Mouse (Mus musculus) limb, embryonic 14.5 days (tissue): ENCODE results near the gene L1cam. TPM values are rescaled to one million over a fixed set of nuclear protein-coding genes. Genes with fewer than 3 reads are reported as not detected.

Source experiments
- ATAC-seq: fragments of 200-750 bp; cut with Nextera tagmentation; 2 replicates; pipeline ENCODE4 v1.8.0; 2017; ENCODE audit warnings: low read depth, moderate number of reproducible peaks, moderate TSS enrichment; ENCODE audit not compliant: low FRiP score
- DNase-seq: peaks from one replicate; pipeline ENCODE4 v3.0.0-alpha.2; 2015; ENCODE audit warnings: low spot score
- H3K27ac ChIP-seq: fragments of 300-500 bp; sonication (generic); replicated peaks from 2 replicates; pipeline ENCODE4 v1.5.1; 2014; ENCODE audit warnings: low read depth, mild to moderate bottlenecking, low read length, moderate library complexity, mixed read lengths
- H3K27me3 ChIP-seq: fragments of 300-500 bp; sonication (generic); 2 replicates; pipeline ENCODE4 v1.6.1; 2014; ENCODE audit warnings: low read length, mixed read lengths; ENCODE audit not compliant: control insufficient read depth, insufficient read depth
- H3K36me3 ChIP-seq: fragments of 300-500 bp; sonication (generic); 2 replicates; pipeline ENCODE4 v1.6.1; 2014; ENCODE audit warnings: mild to moderate bottlenecking, low read length, moderate library complexity, mixed read lengths; ENCODE audit not compliant: control insufficient read depth, insufficient read depth
- H3K4me1 ChIP-seq: fragments of 300-500 bp; sonication (generic); 2 replicates; pipeline ENCODE4 v1.6.1; 2014; ENCODE audit warnings: antibody characterized with exemption, low read length, mixed read lengths; ENCODE audit not compliant: control insufficient read depth, insufficient read depth
- H3K4me2 ChIP-seq: fragments of 300-500 bp; sonication (generic); replicated peaks from 2 replicates; pipeline ENCODE4 v1.6.1; 2014; ENCODE audit warnings: low read depth, mild to moderate bottlenecking, low read length, moderate library complexity; ENCODE audit not compliant: severe bottlenecking
- H3K4me3 ChIP-seq: fragments of 300-500 bp; sonication (generic); replicated peaks from 2 replicates; pipeline ENCODE4 v1.5.1; 2014; ENCODE audit warnings: low read length
- H3K9ac ChIP-seq: fragments of 300-500 bp; sonication (generic); 2 replicates; pipeline ENCODE4 v1.6.1; 2014; ENCODE audit warnings: mild to moderate bottlenecking, low read depth, low read length, moderate library complexity; ENCODE audit not compliant: severe bottlenecking
- H3K9me3 ChIP-seq: fragments of 300-500 bp; sonication (generic); 2 replicates; pipeline ENCODE4 v1.6.1; 2016; ENCODE audit warnings: low read length; ENCODE audit not compliant: control insufficient read depth
- POLR2A ChIP-seq: fragments of 200-500 bp; IDR thresholded peaks from 2 replicates; pipeline ENCODE4 v1.8.0; 2012; ENCODE audit warnings: inconsistent platforms, mild to moderate bottlenecking, moderate library complexity, borderline replicate concordance; ENCODE audit not compliant: insufficient read depth, insufficient read length; ENCODE audit errors: extremely low read depth
- WGBS: fragments of 180-500 bp; shearing (Covaris S2); extraction: QIAGEN DNeasy Blood & Tissue Kit; methylation state at CpG from one replicate; pipeline ENCODE4 v1.1.7; 2014; 5-methylcytosine and 5-hydroxymethylcytosine counted together
- polyA plus RNA-seq, 2 experiments: library from polyadenylated mRNA; depleted of rRNA in 1 of 2; stranded (reverse) in 1 of 2; unstranded in 1 of 2; fragments of >200 nt; fragmentation: Nextera tagmentation in 1 of 2; extraction: Ambion mirVana in 1 of 2; gene quantifications; 2 replicates each; pipeline versions ENCODE4 v1.2.1 to v1.2.3; 2012 to 2014

Gene L1cam
- polyA plus RNA-seq, 2 experiments: 4.6 to 7.8 TPM

- ATAC-seq (peak; percentile 86), DNase-seq (peak; percentile 58)
- Histone ChIP-seq H3K27me3 (0 out of 2 replicates have a peak, but pooled peaks cover 4% of the 10 kb centered on the region), H3K36me3 (no peaks in the 10 kb centered on the region), H3K4me3 (peak within 1 kb of the TSS; percentile 58), H3K9ac (peak within 1 kb of the TSS; percentile 70), H3K4me2 (peak within 1 kb of the TSS; percentile 51), H3K9me3 (no peaks in the 10 kb centered on the region), H3K4me1 (0 out of 2 replicates have a peak, but pooled peaks cover 3% of the 10 kb centered on the region), H3K27ac (no peak within 1 kb of the TSS; the same call in 1 of the 2 replicates)
- 0 out of 2 replicates have a peak, but pooled peaks have one; percentile 21 for TF ChIP-seq POLR2A
- 18% methylated on average over 51 of the region's 84 CpGs for WGBS
Observed at GRCm38 (mm10) chrX:73824185-73825151, 71.4 kb downstream of the L1cam start, which contains the start of gene Pdzd4. Gene Pdzd4 (minus strand): TSS chrX:73824969.

- Histone ChIP-seq H3K4me3 (peak overlapping the region; percentile 58), H3K27ac (no peak overlapping the region), H3K4me1 (0 out of 2 replicates have a peak, but pooled peaks cover 3% of the 10 kb centered on the region), H3K9me3 (no peaks in the 10 kb centered on the region), H3K4me2 (peak overlapping the region; percentile 51), H3K27me3 (0 out of 2 replicates have a peak, but pooled peaks cover 4% of the 10 kb centered on the region), H3K9ac (peak overlapping the region; percentile 70; the same call in 1 of the 2 replicates), H3K36me3 (no peaks in the 10 kb centered on the region)
- 22% methylated on average over 16 of the region's 17 CpGs for WGBS
- DNase-seq (no peak), ATAC-seq (no peak)
- TF ChIP-seq POLR2A: no peak
Observed at GRCm38 (mm10) chrX:73823747-73824146, 72.2 kb downstream of the L1cam start.

GRCm38 (mm10) chrX:73816596-73817314 is 79.2 kb downstream of the L1cam start:
- 60% methylated on average over 3 of the region's 3 CpGs for WGBS
- ATAC-seq (no peak), DNase-seq (no peak)
- H3K27ac ChIP-seq: no peak overlapping the region
- TF ChIP-seq POLR2A: no peak
- no peaks in the 10 kb centered on the region for H3K4me1 ChIP-seq
- no peak overlapping the region for H3K4me2 ChIP-seq
- no peaks in the 10 kb centered on the region for H3K27me3 ChIP-seq
- no peak overlapping the region for H3K9ac ChIP-seq
- no peaks in the 10 kb centered on the region for H3K9me3 ChIP-seq
- H3K4me3 ChIP-seq: no peak overlapping the region
- H3K36me3 ChIP-seq: no peaks in the 10 kb centered on the region

- ATAC-seq: peak; percentile 67; the same call in 1 of the 2 replicates
- Histone ChIP-seq H3K4me3 (peak overlapping the region; percentile 30), H3K9ac (peak overlapping the region; percentile 55), H3K36me3 (no peaks in the 10 kb centered on the region), H3K4me2 (peak overlapping the region; percentile 27; the same call in 1 of the 2 replicates), H3K9me3 (no peaks in the 10 kb centered on the region), H3K4me1 (no peaks in the 10 kb centered on the region), H3K27ac (no peak overlapping the region), H3K27me3 (no peaks in the 10 kb centered on the region)
- TF ChIP-seq POLR2A: peak; percentile 40; the same call in 1 of the 2 replicates
- no peak for DNase-seq
- 25% methylated on average over 13 of the region's 14 CpGs for WGBS
Observed at GRCm38 (mm10) chrX:73815072-73815471, 80.8 kb downstream of the L1cam start.

- H3K4me2 ChIP-seq: no peak overlapping the region
- H3K9ac ChIP-seq: no peak overlapping the region
- DNase-seq: no peak
- no peaks in the 10 kb centered on the region for H3K4me1 ChIP-seq
- TF ChIP-seq POLR2A: no peak
- no peaks in the 10 kb centered on the region for H3K36me3 ChIP-seq
- no peaks in the 10 kb centered on the region for H3K27me3 ChIP-seq
- no peak overlapping the region for H3K4me3 ChIP-seq
- 38% methylated on average over 1 of the region's 1 CpGs for WGBS
- H3K9me3 ChIP-seq: no peaks in the 10 kb centered on the region
- ATAC-seq: no peak
- no peak overlapping the region for H3K27ac ChIP-seq
Observed at GRCm38 (mm10) chrX:73805814-73806213, 90.1 kb downstream of the L1cam start.

Other genes with a start within 250 kb of the L1cam start
- gene Pnck, start 236.0 kb downstream of the L1cam start, polyA plus RNA-seq (2012; rRNA removed): 27.4 and 34.4 TPM in 2 replicates
- gene Pnck, start 236.0 kb downstream of the L1cam start, polyA plus RNA-seq (2014; fragmentation: Nextera tagmentation; extraction: Ambion mirVana): 20.9 and 22.7 TPM in 2 replicates
- gene Slc6a8, start 223.0 kb downstream of the L1cam start, polyA plus RNA-seq (2012; rRNA removed): 71.9 and 98.9 TPM in 2 replicates
- gene Slc6a8, start 223.0 kb downstream of the L1cam start, polyA plus RNA-seq (2014; fragmentation: Nextera tagmentation; extraction: Ambion mirVana): 11.9 and 12.5 TPM in 2 replicates
- 82.5 and 97.4 TPM in 2 replicates for gene Bcap31, start 179.9 kb downstream of the L1cam start, polyA plus RNA-seq (2012; rRNA removed)
- gene Bcap31, start 179.9 kb downstream of the L1cam start, polyA plus RNA-seq (2014; fragmentation: Nextera tagmentation; extraction: Ambion mirVana): 235 and 239 TPM in 2 replicates
- gene Abcd1, start 179.5 kb downstream of the L1cam start, polyA plus RNA-seq (2012; rRNA removed): 20.2 and 25.3 TPM in 2 replicates
- 15.2 and 16.8 TPM in 2 replicates for gene Abcd1, start 179.5 kb downstream of the L1cam start, polyA plus RNA-seq (2014; fragmentation: Nextera tagmentation; extraction: Ambion mirVana)
- gene Plxnb3, start 139.0 kb downstream of the L1cam start, polyA plus RNA-seq (2012; rRNA removed): 1.9 and 2.7 TPM in 2 replicates
- 0.62 and 0.82 TPM in 2 replicates for gene Plxnb3, start 139.0 kb downstream of the L1cam start, polyA plus RNA-seq (2014; fragmentation: Nextera tagmentation; extraction: Ambion mirVana)
- gene Srpk3, start 121.7 kb downstream of the L1cam start, polyA plus RNA-seq (2012; rRNA removed): 46.4 and 48.0 TPM in 2 replicates
- 22.2 and 31.0 TPM in 2 replicates for gene Srpk3, start 121.7 kb downstream of the L1cam start, polyA plus RNA-seq (2014; fragmentation: Nextera tagmentation; extraction: Ambion mirVana)
- gene Idh3g, start 109.2 kb downstream of the L1cam start, polyA plus RNA-seq (2012; rRNA removed): 366 and 388 TPM in 2 replicates
- gene Idh3g, start 109.2 kb downstream of the L1cam start, polyA plus RNA-seq (2014; fragmentation: Nextera tagmentation; extraction: Ambion mirVana): 217 and 220 TPM in 2 replicates
- 284 and 305 TPM in 2 replicates for gene Ssr4, start 109.1 kb downstream of the L1cam start, polyA plus RNA-seq (2012; rRNA removed)
- 254 and 292 TPM in 2 replicates for gene Ssr4, start 109.1 kb downstream of the L1cam start, polyA plus RNA-seq (2014; fragmentation: Nextera tagmentation; extraction: Ambion mirVana)
- 20.9 and 22.0 TPM in 2 replicates for gene Pdzd4, start 71.1 kb downstream of the L1cam start, polyA plus RNA-seq (2012; rRNA removed)
- 1.4 and 1.5 TPM in 2 replicates for gene Pdzd4, start 71.1 kb downstream of the L1cam start, polyA plus RNA-seq (2014; fragmentation: Nextera tagmentation; extraction: Ambion mirVana)
- 0.03 TPM in 1 of 2 replicates, not detected in the other for gene Avpr2, start 4.0 kb downstream of the L1cam start, polyA plus RNA-seq (2012; rRNA removed)
- 0.10 TPM in 1 of 2 replicates, not detected in the other for gene Avpr2, start 4.0 kb downstream of the L1cam start, polyA plus RNA-seq (2014; fragmentation: Nextera tagmentation; extraction: Ambion mirVana)
- gene Arhgap4, start 25.8 kb upstream of the L1cam start, polyA plus RNA-seq (2012; rRNA removed): 8.8 and 9.3 TPM in 2 replicates
- 2.7 and 3.7 TPM in 2 replicates for gene Arhgap4, start 25.8 kb upstream of the L1cam start, polyA plus RNA-seq (2014; fragmentation: Nextera tagmentation; extraction: Ambion mirVana)
- 114 and 128 TPM in 2 replicates for gene Naa10, start 25.8 kb upstream of the L1cam start, polyA plus RNA-seq (2012; rRNA removed)
- 112 and 117 TPM in 2 replicates for gene Naa10, start 25.8 kb upstream of the L1cam start, polyA plus RNA-seq (2014; fragmentation: Nextera tagmentation; extraction: Ambion mirVana)
- gene Renbp, start 34.7 kb upstream of the L1cam start, polyA plus RNA-seq (2012; rRNA removed): 29.6 and 33.7 TPM in 2 replicates
- 34.0 and 39.3 TPM in 2 replicates for gene Renbp, start 34.7 kb upstream of the L1cam start, polyA plus RNA-seq (2014; fragmentation: Nextera tagmentation; extraction: Ambion mirVana)
- gene Hcfc1, start 70.3 kb upstream of the L1cam start, polyA plus RNA-seq (2012; rRNA removed): 71.7 and 93.7 TPM in 2 replicates
- 65.3 and 71.2 TPM in 2 replicates for gene Hcfc1, start 70.3 kb upstream of the L1cam start, polyA plus RNA-seq (2014; fragmentation: Nextera tagmentation; extraction: Ambion mirVana)
- gene Irak1, start 127.8 kb upstream of the L1cam start, polyA plus RNA-seq (2012; rRNA removed): 86.0 and 123 TPM in 2 replicates
- 49.6 and 52.6 TPM in 2 replicates for gene Irak1, start 127.8 kb upstream of the L1cam start, polyA plus RNA-seq (2014; fragmentation: Nextera tagmentation; extraction: Ambion mirVana)
- gene Opn1mw, start 231.4 kb upstream of the L1cam start, polyA plus RNA-seq (2012; rRNA removed): not detected in 2 replicates
- not detected in 2 replicates for gene Opn1mw, start 231.4 kb upstream of the L1cam start, polyA plus RNA-seq (2014; fragmentation: Nextera tagmentation; extraction: Ambion mirVana)
- gene Mecp2, start 239.3 kb upstream of the L1cam start, polyA plus RNA-seq (2012; rRNA removed): 12.3 and 13.0 TPM in 2 replicates
- gene Mecp2, start 239.3 kb upstream of the L1cam start, polyA plus RNA-seq (2014; fragmentation: Nextera tagmentation; extraction: Ambion mirVana): 9.0 and 11.1 TPM in 2 replicates